Mouse (Mus musculus) skeletal muscle tissue, postnatal 0 days (tissue): ENCODE results near the gene Chst2. TPM values are rescaled to one million over a fixed set of nuclear protein-coding genes. Genes with fewer than 3 reads are reported as not detected.

Source experiments
- polyA plus RNA-seq: library from polyadenylated mRNA; unstranded; fragments of >200 nt; fragmentation: Nextera tagmentation; extraction: Ambion mirVana; gene quantifications from 2 replicates; pipeline ENCODE4 v1.2.1, GENCODE M21; 2015

Chst2 gene
- 0.90 and 1.4 TPM in 2 replicates for polyA plus RNA-seq

DNA sequence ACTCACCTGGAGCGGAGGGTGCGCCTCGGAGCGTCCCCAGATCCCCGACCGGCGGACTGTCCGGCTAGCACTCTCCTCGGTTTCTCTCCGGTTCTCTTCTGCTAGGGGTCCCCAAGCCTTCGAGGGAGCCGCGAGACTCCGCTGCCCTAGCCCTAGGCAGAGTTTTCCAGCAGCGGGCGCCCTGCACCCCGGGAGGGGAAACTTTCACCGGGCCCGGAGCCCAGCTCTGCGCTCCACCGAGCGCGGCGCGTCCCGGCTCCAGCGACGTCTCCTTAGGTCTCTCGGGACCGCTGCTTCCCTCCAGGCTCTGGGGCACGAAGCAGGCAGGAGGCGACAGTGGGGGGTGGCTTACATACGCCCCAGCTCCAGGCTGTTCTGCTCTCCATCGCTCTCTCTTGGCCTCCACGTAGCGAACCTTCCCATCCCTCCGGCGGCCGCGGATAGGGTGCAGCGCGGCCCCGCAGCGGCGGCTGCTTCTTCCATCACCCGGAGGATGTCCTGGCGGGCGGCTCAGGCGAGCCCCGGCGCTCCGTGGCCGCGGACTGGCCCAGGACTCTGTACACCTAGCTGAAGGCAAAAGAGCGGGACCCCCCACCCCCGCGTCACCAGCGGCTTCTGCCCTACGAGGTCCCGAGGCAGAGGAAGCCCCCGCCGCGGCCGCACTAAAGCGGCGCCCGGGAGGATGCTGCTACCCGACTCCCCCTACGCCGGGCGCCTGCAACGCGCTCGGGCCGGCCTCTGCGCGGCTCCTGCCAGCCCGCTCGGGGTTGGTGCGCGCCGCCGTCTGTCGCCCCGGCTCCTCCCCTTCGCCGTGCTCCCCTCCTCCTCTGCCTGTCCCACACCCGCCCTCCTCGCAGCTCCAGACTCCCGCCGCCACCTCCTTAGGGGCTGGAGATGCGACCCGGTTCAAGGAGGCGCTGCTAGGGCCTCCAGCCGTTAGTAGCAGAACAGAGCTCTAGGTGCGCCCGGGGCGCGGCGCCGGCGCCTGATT lies at the start of gene Chst2:
Gene Chst2 (minus strand): TSS at position 152 of the 991 bp plus-strand sequence.

Other genes with a start within 250 kb of the Chst2 start
- gene U2surp, start 105.3 kb upstream of the Chst2 start, polyA plus RNA-seq = 53.9 and 58.1 TPM in 2 replicates
- 0.26 and 0.50 TPM in 2 replicates for gene Paqr9, start 152.9 kb upstream of the Chst2 start, polyA plus RNA-seq
- 1.4 and 3.6 TPM in 2 replicates for gene Pcolce2, start 230.9 kb upstream of the Chst2 start, polyA plus RNA-seq